Mouse (Mus musculus): ENCODE measurements around the gene 9130023H24Rik.

GRCm38 (mm10) chr7:128243921-128244320, 6.1 kb upstream of the 9130023H24Rik start:
- TF ChIP-seq FLI1 (IDR thresholded peaks at IDR 0.05; ENCODE audit: low read length) (no peak), GATA1 (IDR thresholded peaks at IDR 0.05; ENCODE audit: borderline replicate concordance, low read length) (no peak)

All from megakaryocyte, embryonic 14.5 days (primary cell).